Mouse (Mus musculus): ENCODE measurements around the gene Rnf135. TPM values are rescaled to one million over a fixed set of nuclear protein-coding genes. Genes with fewer than 3 reads are reported as not detected.
"Not testable (repeated sequence)": the region's sequence is repeated elsewhere in the genome, so short reads cannot be mapped to it uniquely, and the experiment has no call there.

Gene Rnf135
- polyA plus RNA-seq, 1 experiment from 2014 or later, result 3.7 TPM

- H3K4me1 ChIP-seq (replicated peaks; ENCODE audit: control insufficient read depth, insufficient read depth, low read length); H3K4me2 ChIP-seq (replicated peaks); DNase-seq (ENCODE audit: low spot score); H3K9ac ChIP-seq; H3K27ac ChIP-seq; ATAC-seq (ENCODE audit: low FRiP score); H3K27me3 ChIP-seq (ENCODE audit: control insufficient read depth, insufficient read depth, low read length); H3K9me3 ChIP-seq (ENCODE audit: control insufficient read depth, low read length); H3K4me3 ChIP-seq (replicated peaks; ENCODE audit: low read length); H3K36me3 ChIP-seq (replicated peaks; ENCODE audit: control insufficient read depth, insufficient read depth): not testable (repeated sequence)
- WGBS, result 67% methylated on average over 5 of the region's 5 CpGs
Observed at GRCm38 (mm10) chr11:80185441-80185976, 1.9 kb downstream of the Rnf135 start.

GRCm38 (mm10) chr11:80190280-80190679 lies 6.6 kb downstream of the Rnf135 start:
- H3K9ac ChIP-seq, result no peak overlapping the region
- H3K27me3 ChIP-seq (ENCODE audit: control insufficient read depth, insufficient read depth, low read length), result no peaks in the 10 kb centered on the region
- H3K4me2 ChIP-seq (replicated peaks), result no peak overlapping the region
- 84% methylated on average over 4 of the region's 4 CpGs for WGBS
- no peak overlapping the region for H3K4me3 ChIP-seq (replicated peaks; ENCODE audit: low read length)
- H3K27ac ChIP-seq, result no peak overlapping the region
- H3K36me3 ChIP-seq (replicated peaks; ENCODE audit: control insufficient read depth, insufficient read depth), result no peaks in the 10 kb centered on the region
- ATAC-seq (ENCODE audit: low FRiP score), result no peak
- H3K9me3 ChIP-seq (ENCODE audit: control insufficient read depth, low read length), result no peaks in the 10 kb centered on the region
- DNase-seq (ENCODE audit: low spot score), result no peak
- no peaks in the 10 kb centered on the region for H3K4me1 ChIP-seq (replicated peaks; ENCODE audit: control insufficient read depth, insufficient read depth, low read length)

DNA sequence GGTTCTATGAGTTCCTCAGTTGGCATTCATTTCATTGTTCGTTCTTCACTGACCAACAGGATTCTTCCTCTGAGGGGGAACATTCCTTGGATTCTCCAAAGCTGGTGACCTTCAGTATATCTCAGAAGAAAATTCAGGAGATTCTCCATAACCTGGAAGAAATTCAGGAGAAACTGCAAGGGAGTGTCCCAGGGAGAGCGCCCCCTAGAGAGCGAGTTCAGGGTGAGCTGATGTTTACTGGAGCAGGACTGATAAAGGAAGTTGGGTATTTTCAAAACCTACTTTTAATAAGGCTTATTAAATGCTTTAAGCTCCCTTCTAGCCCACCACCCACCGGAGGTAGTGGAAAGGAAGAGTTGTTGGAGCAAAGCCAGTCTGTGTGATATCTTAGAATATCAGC lies 10.2 kb downstream of the Rnf135 start:
- Histone ChIP-seq H3K9ac (no peak overlapping the region), H3K4me1 (replicated peaks; ENCODE audit: control insufficient read depth, insufficient read depth, low read length) (no peaks in the 10 kb centered on the region), H3K27me3 (ENCODE audit: control insufficient read depth, insufficient read depth, low read length) (no peaks in the 10 kb centered on the region), H3K27ac (no peak overlapping the region), H3K9me3 (ENCODE audit: control insufficient read depth, low read length) (no peaks in the 10 kb centered on the region), H3K4me2 (replicated peaks) (no peak overlapping the region), H3K4me3 (replicated peaks; ENCODE audit: low read length) (no peak overlapping the region), H3K36me3 (replicated peaks; ENCODE audit: control insufficient read depth, insufficient read depth) (no peaks in the 10 kb centered on the region)
- 67% methylated on average over 4 of the region's 4 CpGs for WGBS
- ATAC-seq (ENCODE audit: low FRiP score), result no peak
- no peak for DNase-seq (ENCODE audit: low spot score)

DNA sequence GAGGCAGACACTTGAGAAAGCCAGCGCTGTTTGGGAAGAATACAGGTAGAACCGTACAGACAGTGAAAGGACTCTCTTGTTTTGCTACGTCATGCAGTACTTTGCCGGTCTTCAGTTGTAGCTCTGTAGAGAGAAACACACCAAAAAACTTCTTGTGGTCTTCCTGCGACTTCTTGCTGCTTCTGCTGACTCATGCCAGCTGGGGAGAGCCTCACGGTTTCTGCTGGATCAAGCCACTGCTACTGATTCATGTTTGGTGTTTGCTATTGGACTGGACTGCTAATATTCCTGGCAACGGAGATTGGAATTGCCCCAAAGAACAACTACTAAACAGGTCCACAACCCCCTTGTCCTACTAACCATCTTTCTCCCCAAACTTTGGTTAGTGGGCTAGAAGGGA lies 12.7 kb downstream of the Rnf135 start:
- Histone ChIP-seq H3K27ac (no peak overlapping the region), H3K27me3 (ENCODE audit: control insufficient read depth, insufficient read depth, low read length) (no peaks in the 10 kb centered on the region), H3K4me3 (replicated peaks; ENCODE audit: low read length) (no peak overlapping the region), H3K4me2 (replicated peaks) (no peak overlapping the region), H3K4me1 (replicated peaks; ENCODE audit: control insufficient read depth, insufficient read depth, low read length) (no peaks in the 10 kb centered on the region), H3K9ac (no peak overlapping the region), H3K9me3 (ENCODE audit: control insufficient read depth, low read length) (no peaks in the 10 kb centered on the region), H3K36me3 (replicated peaks; ENCODE audit: control insufficient read depth, insufficient read depth) (no peaks in the 10 kb centered on the region)
- 85% methylated on average over 7 of the region's 7 CpGs for WGBS
- DNase-seq (ENCODE audit: low spot score) (no peak), ATAC-seq (ENCODE audit: low FRiP score) (no peak)

- DNase-seq (ENCODE audit: low spot score), result no peak
- H3K9me3 ChIP-seq (ENCODE audit: control insufficient read depth, low read length), result no peaks in the 10 kb centered on the region
- H3K4me3 ChIP-seq (replicated peaks; ENCODE audit: low read length), result no peak overlapping the region
- H3K27ac ChIP-seq, result no peak overlapping the region
- 89% methylated on average over 3 of the region's 3 CpGs for WGBS
- ATAC-seq (ENCODE audit: low FRiP score), result no peak
- no peaks in the 10 kb centered on the region for H3K27me3 ChIP-seq (ENCODE audit: control insufficient read depth, insufficient read depth, low read length)
- no peak overlapping the region for H3K4me2 ChIP-seq (replicated peaks)
- no peak overlapping the region for H3K9ac ChIP-seq
- H3K36me3 ChIP-seq (replicated peaks; ENCODE audit: control insufficient read depth, insufficient read depth), result no peaks in the 10 kb centered on the region
- no peaks in the 10 kb centered on the region for H3K4me1 ChIP-seq (replicated peaks; ENCODE audit: control insufficient read depth, insufficient read depth, low read length)
Observed at GRCm38 (mm10) chr11:80199316-80199715, 15.7 kb downstream of the Rnf135 start.

GRCm38 (mm10) chr11:80199773-80200172 lies 16.1 kb downstream of the Rnf135 start:
- Histone ChIP-seq H3K4me3 (replicated peaks; ENCODE audit: low read length) (no peak overlapping the region), H3K4me2 (replicated peaks) (no peak overlapping the region), H3K36me3 (replicated peaks; ENCODE audit: control insufficient read depth, insufficient read depth) (no peaks in the 10 kb centered on the region), H3K27me3 (ENCODE audit: control insufficient read depth, insufficient read depth, low read length) (no peaks in the 10 kb centered on the region), H3K4me1 (replicated peaks; ENCODE audit: control insufficient read depth, insufficient read depth, low read length) (no peaks in the 10 kb centered on the region), H3K9ac (no peak overlapping the region), H3K27ac (no peak overlapping the region), H3K9me3 (ENCODE audit: control insufficient read depth, low read length) (no peaks in the 10 kb centered on the region)
- DNase-seq (ENCODE audit: low spot score) (no peak), ATAC-seq (ENCODE audit: low FRiP score) (no peak)
- 96% methylated on average over 2 of the region's 2 CpGs for WGBS

- WGBS, result 80% methylated on average over 1 of the region's 1 CpGs
- Histone ChIP-seq H3K4me3 (replicated peaks; ENCODE audit: low read length) (no peak overlapping the region), H3K36me3 (replicated peaks; ENCODE audit: control insufficient read depth, insufficient read depth) (no peaks in the 10 kb centered on the region), H3K4me1 (replicated peaks; ENCODE audit: control insufficient read depth, insufficient read depth, low read length) (no peaks in the 10 kb centered on the region), H3K27ac (no peak overlapping the region), H3K9ac (no peak overlapping the region), H3K9me3 (ENCODE audit: control insufficient read depth, low read length) (no peaks in the 10 kb centered on the region), H3K27me3 (ENCODE audit: control insufficient read depth, insufficient read depth, low read length) (no peaks in the 10 kb centered on the region), H3K4me2 (replicated peaks) (no peak overlapping the region)
- no peak for DNase-seq (ENCODE audit: low spot score)
- no peak for ATAC-seq (ENCODE audit: low FRiP score)
Observed at GRCm38 (mm10) chr11:80200326-80200725, 16.7 kb downstream of the Rnf135 start.

DNA sequence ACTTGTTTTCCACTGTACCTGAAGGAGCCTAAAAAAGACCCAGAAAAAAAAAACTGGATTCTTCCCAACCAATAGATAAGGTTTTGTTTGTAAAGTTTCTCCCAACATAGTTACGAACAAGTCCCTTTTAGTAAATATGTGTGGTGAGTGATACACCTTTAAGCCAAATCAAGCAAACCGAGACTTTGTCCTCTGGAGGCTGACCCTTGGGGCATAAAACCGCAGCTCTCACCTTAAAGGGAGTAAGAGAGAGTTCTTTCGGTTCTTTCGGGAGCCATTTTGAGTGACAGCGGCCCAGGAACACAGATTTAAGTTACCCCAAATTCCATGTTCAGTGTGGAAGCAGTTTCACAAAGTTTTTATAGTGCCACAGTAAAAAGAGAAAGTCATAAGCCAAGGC lies 18.6 kb downstream of the Rnf135 start:
- Histone ChIP-seq H3K9me3 (ENCODE audit: control insufficient read depth, low read length) (no peaks in the 10 kb centered on the region), H3K27me3 (ENCODE audit: control insufficient read depth, insufficient read depth, low read length) (no peaks in the 10 kb centered on the region), H3K9ac (no peak overlapping the region), H3K36me3 (replicated peaks; ENCODE audit: control insufficient read depth, insufficient read depth) (no peaks in the 10 kb centered on the region), H3K4me2 (replicated peaks) (no peak overlapping the region), H3K27ac (no peak overlapping the region), H3K4me1 (replicated peaks; ENCODE audit: control insufficient read depth, insufficient read depth, low read length) (no peaks in the 10 kb centered on the region), H3K4me3 (replicated peaks; ENCODE audit: low read length) (no peak overlapping the region)
- ATAC-seq (ENCODE audit: low FRiP score), result no peak
- 84% methylated on average over 6 of the region's 6 CpGs for WGBS
- no peak for DNase-seq (ENCODE audit: low spot score)

GRCm38 (mm10) chr11:80204037-80204436 lies 20.4 kb downstream of the Rnf135 start:
- Histone ChIP-seq H3K4me3 (replicated peaks; ENCODE audit: low read length) (no peak overlapping the region), H3K4me1 (replicated peaks; ENCODE audit: control insufficient read depth, insufficient read depth, low read length) (no peaks in the 10 kb centered on the region), H3K27ac (no peak overlapping the region), H3K27me3 (ENCODE audit: control insufficient read depth, insufficient read depth, low read length) (no peaks in the 10 kb centered on the region), H3K9me3 (ENCODE audit: control insufficient read depth, low read length) (no peaks in the 10 kb centered on the region), H3K36me3 (replicated peaks; ENCODE audit: control insufficient read depth, insufficient read depth) (no peaks in the 10 kb centered on the region), H3K4me2 (replicated peaks) (no peak overlapping the region), H3K9ac (no peak overlapping the region)
- DNase-seq (ENCODE audit: low spot score) (no peak), ATAC-seq (ENCODE audit: low FRiP score) (no peak)
- WGBS, result 74% methylated on average over 3 of the region's 3 CpGs

DNA sequence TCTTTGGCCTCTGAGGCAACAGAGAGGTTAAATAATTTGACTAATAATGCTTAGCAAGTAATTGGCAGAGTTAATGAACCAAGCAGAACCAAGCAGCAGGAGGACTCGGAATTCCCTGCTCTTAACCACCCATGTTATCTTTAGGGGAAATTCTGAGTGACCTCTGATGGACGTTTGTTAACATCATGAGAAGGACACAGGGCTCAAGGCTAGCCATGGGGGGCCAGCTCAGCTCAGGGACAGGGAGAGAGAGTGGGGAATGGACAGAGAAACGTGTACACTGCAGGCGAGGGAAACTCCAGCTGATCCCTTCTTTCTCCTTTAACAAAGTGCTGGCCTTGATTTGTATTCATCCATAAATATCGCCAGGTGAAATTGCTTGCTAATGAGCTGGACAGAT lies 21.3 kb downstream of the Rnf135 start:
- 49% methylated on average over 5 of the region's 5 CpGs for WGBS

More for the DNA sequence above, 21.3 kb downstream of the Rnf135 start:
- Histone ChIP-seq H3K27ac (no peak overlapping the region), H3K36me3 (replicated peaks; ENCODE audit: control insufficient read depth, insufficient read depth) (no peaks in the 10 kb centered on the region), H3K27me3 (ENCODE audit: control insufficient read depth, insufficient read depth, low read length) (no peaks in the 10 kb centered on the region), H3K4me1 (replicated peaks; ENCODE audit: control insufficient read depth, insufficient read depth, low read length) (peaks cover 3% of the 10 kb centered on the region), H3K4me3 (replicated peaks; ENCODE audit: low read length) (no peak overlapping the region), H3K4me2 (replicated peaks) (no peak overlapping the region), H3K9me3 (ENCODE audit: control insufficient read depth, low read length) (no peaks in the 10 kb centered on the region), H3K9ac (no peak overlapping the region)
- ATAC-seq (ENCODE audit: low FRiP score) (no peak), DNase-seq (ENCODE audit: low spot score) (no peak)

All from hindbrain, embryonic 14.5 days (tissue).